Mouse (Mus musculus) heart, embryonic 11.5 days (tissue): ENCODE measurements around the gene Fzd5. TPM values are rescaled to one million over a fixed set of nuclear protein-coding genes. Genes with fewer than 3 reads are reported as not detected.

ENCODE experiments used
- ATAC-seq: fragments of 200-750 bp; cut with Nextera tagmentation; replicated peaks from 2 replicates; pipeline ENCODE4 v1.8.0; 2017; ENCODE audit warnings: moderate library complexity; ENCODE audit not compliant: insufficient number of reproducible peaks, low FRiP score, low TSS enrichment
- H3K27ac ChIP-seq: fragments of 300-500 bp; sonication (generic); 2 replicates; pipeline ENCODE4 v1.5.1; 2014; ENCODE audit warnings: mild to moderate bottlenecking, low read depth, low read length
- H3K27me3 ChIP-seq: fragments of 300-500 bp; sonication (generic); 2 replicates; pipeline ENCODE4 v1.6.1; 2014; ENCODE audit warnings: mild to moderate bottlenecking, low read length, mixed read lengths; ENCODE audit not compliant: control insufficient read depth, insufficient read depth
- H3K36me3 ChIP-seq: fragments of 300-500 bp; sonication (generic); 2 replicates; pipeline ENCODE4 v1.6.1; 2014; ENCODE audit warnings: mild to moderate bottlenecking, low read length, moderate library complexity, mixed read lengths; ENCODE audit not compliant: control insufficient read depth, insufficient read depth
- H3K4me1 ChIP-seq: fragments of 300-500 bp; sonication (generic); 2 replicates; pipeline ENCODE4 v1.6.1; 2014; ENCODE audit warnings: low read length; ENCODE audit not compliant: control insufficient read depth, insufficient read depth
- H3K4me2 ChIP-seq: fragments of 300-500 bp; sonication (generic); 2 replicates; pipeline ENCODE4 v1.6.1; 2014; ENCODE audit warnings: mild to moderate bottlenecking, moderate library complexity
- H3K4me3 ChIP-seq: fragments of 300-500 bp; sonication (generic); 2 replicates; pipeline ENCODE4 v1.5.1; 2014; ENCODE audit warnings: low read depth, low read length
- H3K9ac ChIP-seq: fragments of 300-500 bp; sonication (generic); 2 replicates; pipeline ENCODE4 v1.6.1; 2014; ENCODE audit warnings: mild to moderate bottlenecking, low read depth, low read length, moderate library complexity
- H3K9me3 ChIP-seq: fragments of 300-500 bp; sonication (generic); replicated peaks from 2 replicates; pipeline ENCODE4 v1.6.1; 2016; ENCODE audit warnings: low read length; ENCODE audit not compliant: control insufficient read depth
- WGBS: fragments of 180-500 bp; shearing (Covaris S2); extraction: QIAGEN DNeasy Blood & Tissue Kit; methylation state at CpG from one replicate; pipeline ENCODE4 v1.1.7; 2014; ENCODE audit not compliant: insufficient replicate concordance; 5-methylcytosine and 5-hydroxymethylcytosine counted together
- polyA plus RNA-seq: library from polyadenylated mRNA; unstranded; fragments of >200 nt; fragmentation: Nextera tagmentation; extraction: Ambion mirVana; gene quantifications from 2 replicates; pipeline ENCODE4 v1.2.1, GENCODE M21; 2014

The Fzd5 gene
- polyA plus RNA-seq: 1.4 and 2.2 TPM in 2 replicates

DNA sequence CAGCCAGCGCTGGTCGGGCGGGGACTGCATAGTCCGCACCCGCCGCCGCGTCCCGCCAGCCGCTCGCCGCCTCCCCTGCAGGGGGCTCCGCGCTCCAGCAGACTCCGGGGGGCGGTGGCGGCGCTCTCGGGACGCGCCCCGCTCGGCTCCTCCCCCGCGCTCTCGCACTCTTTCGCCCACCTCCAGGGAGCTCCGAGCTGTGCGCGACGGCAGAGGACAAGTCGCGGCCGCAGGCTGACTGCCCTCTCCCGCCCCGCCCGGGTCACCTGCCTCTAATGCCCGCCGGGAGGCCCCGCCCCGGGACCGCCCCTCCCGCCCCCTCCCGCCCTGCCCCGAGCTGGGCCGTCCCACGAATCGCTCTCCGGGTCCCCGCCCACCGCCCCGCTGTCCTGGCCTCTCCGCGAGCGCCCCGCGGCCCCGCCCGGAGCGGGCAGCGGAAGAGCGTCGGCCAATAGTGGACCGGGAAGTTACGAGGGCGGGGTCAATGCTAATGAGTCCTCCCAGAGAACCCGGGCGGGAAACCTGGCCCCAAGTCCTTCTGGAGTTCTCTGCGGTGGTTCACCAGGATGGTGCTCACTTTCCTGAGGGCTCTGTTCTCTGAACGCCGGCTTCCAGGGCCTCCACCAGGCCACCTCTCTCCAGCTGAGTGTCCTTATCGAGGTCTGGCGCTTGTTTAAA lies at the start of gene Fzd5:
Gene Fzd5 (minus strand): TSS at position 250 of the 678 bp plus-strand sequence.
- H3K4me2 ChIP-seq: peak within 1 kb of the TSS; percentile 93
- H3K36me3 ChIP-seq: no peaks in the 10 kb centered on the region
- H3K27me3 ChIP-seq: peaks cover 13% of the 10 kb centered on the region
- WGBS: under 1% methylated on average over 56 of the region's 73 CpGs
- H3K4me1 ChIP-seq: peaks cover 22% of the 10 kb centered on the region
- ATAC-seq: peak; percentile 93
- H3K9me3 ChIP-seq: no peaks in the 10 kb centered on the region
- peak within 1 kb of the TSS; percentile 71 for H3K27ac ChIP-seq
- H3K9ac ChIP-seq: peak within 1 kb of the TSS; percentile 76
- H3K4me3 ChIP-seq: peak within 1 kb of the TSS; percentile 68

DNA sequence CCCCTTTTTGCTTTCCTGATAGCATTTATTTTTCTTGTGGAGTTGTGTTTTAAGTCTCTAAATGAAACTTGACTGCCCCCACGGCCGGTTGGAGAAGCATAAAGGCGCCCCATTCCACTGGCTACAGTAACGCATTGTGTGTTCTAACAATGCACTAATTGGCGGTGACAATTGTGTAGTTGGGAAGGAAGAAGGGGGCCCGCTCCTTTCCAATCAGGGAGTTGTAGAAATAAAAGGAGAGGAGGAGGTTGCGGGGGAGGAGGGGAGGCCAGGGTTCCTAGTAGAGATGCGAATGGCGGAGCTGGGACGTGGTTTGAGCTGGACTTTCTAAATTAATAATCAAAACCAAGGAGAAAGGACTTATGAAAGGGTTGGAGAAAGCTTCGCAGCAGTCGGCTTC lies 42.3 kb upstream of the Fzd5 start:
- Histone ChIP-seq H3K4me3 (no peak overlapping the region), H3K36me3 (no peaks in the 10 kb centered on the region), H3K4me2 (no peak overlapping the region), H3K4me1 (no peaks in the 10 kb centered on the region), H3K27ac (no peak overlapping the region), H3K9ac (no peak overlapping the region), H3K27me3 (no peaks in the 10 kb centered on the region), H3K9me3 (no peaks in the 10 kb centered on the region)
- 75% methylated on average over 12 of the region's 12 CpGs for WGBS
- ATAC-seq: no peak

DNA sequence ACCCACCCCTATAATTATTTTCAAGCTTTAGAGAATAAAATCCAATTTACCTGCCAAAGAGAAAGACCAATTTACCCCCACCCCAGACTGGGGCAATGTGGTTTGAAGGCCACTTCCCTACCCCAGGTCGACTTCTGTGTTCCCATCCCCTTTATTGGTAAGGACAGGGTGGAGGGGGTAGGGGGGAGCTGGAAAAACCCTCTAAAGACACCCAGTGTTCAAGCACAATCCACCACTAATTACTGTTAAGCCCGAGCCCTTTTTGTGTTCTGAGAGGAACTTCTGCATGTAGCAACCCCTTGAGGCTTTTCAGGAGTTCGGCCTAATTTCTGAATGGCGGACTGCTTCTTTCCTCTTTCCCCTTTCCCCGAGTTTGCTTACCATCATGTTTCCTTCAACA lies 41.9 kb upstream of the Fzd5 start:
- H3K4me2 ChIP-seq: no peak overlapping the region
- 73% methylated on average over 5 of the region's 5 CpGs for WGBS
- no peaks in the 10 kb centered on the region for H3K36me3 ChIP-seq
- no peaks in the 10 kb centered on the region for H3K4me1 ChIP-seq
- H3K27me3 ChIP-seq: no peaks in the 10 kb centered on the region
- H3K27ac ChIP-seq: no peak overlapping the region
- no peak overlapping the region for H3K4me3 ChIP-seq
- H3K9me3 ChIP-seq: no peaks in the 10 kb centered on the region
- ATAC-seq: no peak
- H3K9ac ChIP-seq: no peak overlapping the region

DNA sequence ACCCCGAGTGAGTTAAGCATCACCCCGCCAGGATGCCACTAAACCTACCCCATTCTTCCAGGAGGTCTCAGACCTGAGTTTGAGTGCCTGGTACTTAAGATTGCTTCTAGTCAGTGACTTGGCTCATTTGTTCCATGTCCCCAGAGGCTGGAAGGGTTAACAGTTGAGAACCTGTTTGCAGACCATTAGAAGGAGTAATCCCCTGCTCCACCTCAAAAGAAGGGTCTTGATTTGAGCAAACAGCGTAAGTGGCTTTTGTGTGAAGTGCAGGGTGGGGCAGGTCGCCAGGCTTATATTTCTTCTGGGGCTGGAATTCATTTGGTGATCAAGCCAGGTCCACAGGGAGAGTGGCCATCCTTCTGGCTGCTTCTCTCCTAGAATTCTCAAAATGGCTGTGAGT lies 35.8 kb upstream of the Fzd5 start:
- Histone ChIP-seq H3K9ac (no peak overlapping the region), H3K9me3 (no peaks in the 10 kb centered on the region), H3K4me1 (no peaks in the 10 kb centered on the region), H3K36me3 (no peaks in the 10 kb centered on the region), H3K27ac (no peak overlapping the region), H3K27me3 (no peaks in the 10 kb centered on the region), H3K4me3 (no peak overlapping the region), H3K4me2 (no peak overlapping the region)
- ATAC-seq: no peak
- WGBS: 78% methylated on average over 4 of the region's 4 CpGs

DNA sequence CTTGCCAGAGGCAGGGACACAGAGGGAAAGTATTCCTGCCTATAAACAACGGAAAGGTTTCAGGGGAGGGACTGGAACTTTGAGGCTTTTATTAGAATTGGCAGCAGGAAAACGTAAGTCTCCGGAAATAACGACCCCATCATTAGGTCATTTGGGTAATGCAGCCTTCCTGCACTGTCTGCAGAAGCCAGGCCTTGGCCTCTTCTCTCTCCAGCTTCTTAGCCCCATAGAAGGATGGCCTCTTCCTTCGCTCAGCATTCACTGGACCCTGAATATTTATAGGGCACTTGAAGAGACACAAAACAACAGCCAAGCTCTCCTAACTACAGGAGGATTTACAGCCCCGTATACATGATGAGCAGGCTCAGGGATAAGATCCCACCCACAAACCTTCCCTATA lies 32.6 kb upstream of the Fzd5 start:
- Histone ChIP-seq H3K4me1 (no peaks in the 10 kb centered on the region), H3K27ac (no peak overlapping the region), H3K36me3 (no peaks in the 10 kb centered on the region), H3K27me3 (no peaks in the 10 kb centered on the region), H3K9ac (no peak overlapping the region), H3K4me3 (no peak overlapping the region), H3K4me2 (no peak overlapping the region), H3K9me3 (no peaks in the 10 kb centered on the region)
- ATAC-seq: no peak
- WGBS: 48% methylated on average over 6 of the region's 6 CpGs

DNA sequence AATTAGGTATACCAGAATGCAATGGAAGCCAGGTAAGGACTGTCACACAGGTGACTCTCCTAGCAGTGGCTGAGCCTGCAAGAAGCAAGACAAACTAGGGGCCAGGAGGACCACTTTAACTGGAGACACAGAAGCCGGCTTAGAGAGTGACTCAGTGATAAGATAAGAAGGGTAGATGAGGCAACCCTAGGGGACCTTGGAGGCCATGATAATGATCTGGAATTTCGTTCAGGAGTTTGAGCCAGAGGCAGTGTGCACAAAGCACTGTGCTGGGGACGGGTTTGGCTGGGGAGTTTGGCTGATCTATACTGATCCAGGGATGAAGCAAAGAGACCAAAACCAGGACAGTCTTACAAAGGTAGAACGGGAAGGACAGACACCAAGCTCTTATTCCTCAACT lies 24.1 kb upstream of the Fzd5 start:
- ATAC-seq: no peak
- no peak overlapping the region for H3K9ac ChIP-seq

DNA sequence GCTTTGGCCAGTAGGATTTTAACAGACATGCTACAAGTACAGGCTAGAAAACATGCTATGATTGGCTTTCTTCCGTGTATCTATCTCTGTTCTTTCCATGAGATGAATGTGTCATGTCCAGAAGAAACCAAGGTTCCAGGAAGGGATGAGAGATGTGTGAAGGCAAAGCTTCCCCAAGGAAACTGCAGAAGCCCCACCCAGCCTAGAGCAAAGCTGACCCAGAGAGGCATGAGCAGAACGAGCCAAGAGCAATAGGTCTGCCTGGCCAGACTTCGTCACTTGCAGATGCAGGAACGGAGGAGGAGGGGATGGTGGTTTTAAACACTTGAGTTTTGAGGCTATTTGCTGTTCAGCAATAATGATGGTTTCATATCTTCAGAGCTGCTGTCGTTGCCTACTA lies 20.2 kb upstream of the Fzd5 start:
- WGBS: 78% methylated on average over 5 of the region's 5 CpGs
- Histone ChIP-seq H3K9ac (no peak overlapping the region), H3K27me3 (no peaks in the 10 kb centered on the region), H3K4me3 (no peak overlapping the region), H3K9me3 (no peaks in the 10 kb centered on the region), H3K27ac (no peak overlapping the region), H3K4me1 (no peaks in the 10 kb centered on the region; the same call in 1 of the 2 replicates), H3K36me3 (no peaks in the 10 kb centered on the region), H3K4me2 (no peak overlapping the region)
- ATAC-seq: no peak

More for the DNA sequence above, 24.1 kb upstream of the Fzd5 start:
- Histone ChIP-seq H3K9me3 (no peaks in the 10 kb centered on the region), H3K4me2 (no peak overlapping the region), H3K36me3 (no peaks in the 10 kb centered on the region), H3K27me3 (no peaks in the 10 kb centered on the region), H3K27ac (no peak overlapping the region), H3K4me3 (no peak overlapping the region), H3K4me1 (no peaks in the 10 kb centered on the region)
- WGBS: 41% methylated on average over 4 of the region's 4 CpGs

DNA sequence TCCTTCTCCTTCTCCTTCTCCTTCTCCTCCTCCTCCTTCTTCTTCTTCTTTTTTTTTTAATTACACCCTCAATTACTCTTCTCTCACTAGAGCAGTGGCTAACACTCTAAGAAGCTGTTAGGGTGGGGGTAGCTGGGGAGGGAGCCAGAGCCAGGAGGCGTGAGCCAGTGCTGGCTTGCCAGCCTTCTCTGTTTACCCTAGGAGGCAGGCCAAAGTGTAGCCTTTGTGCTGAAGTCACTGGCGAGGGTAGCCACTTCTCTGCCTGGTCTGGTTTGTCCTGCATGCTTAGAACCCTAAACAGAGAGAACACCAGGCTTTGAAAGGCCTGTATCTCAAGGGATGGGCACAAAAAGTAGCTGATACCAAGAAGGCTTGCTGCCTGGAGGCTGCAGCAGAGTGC lies 19.7 kb upstream of the Fzd5 start:
- Histone ChIP-seq H3K9ac (no peak overlapping the region), H3K9me3 (no peaks in the 10 kb centered on the region), H3K4me1 (no peaks in the 10 kb centered on the region; the same call in 1 of the 2 replicates), H3K27ac (no peak overlapping the region), H3K4me2 (no peak overlapping the region), H3K4me3 (no peak overlapping the region), H3K27me3 (no peaks in the 10 kb centered on the region), H3K36me3 (no peaks in the 10 kb centered on the region)
- ATAC-seq: no peak
- WGBS: 41% methylated on average over 2 of the region's 2 CpGs

DNA sequence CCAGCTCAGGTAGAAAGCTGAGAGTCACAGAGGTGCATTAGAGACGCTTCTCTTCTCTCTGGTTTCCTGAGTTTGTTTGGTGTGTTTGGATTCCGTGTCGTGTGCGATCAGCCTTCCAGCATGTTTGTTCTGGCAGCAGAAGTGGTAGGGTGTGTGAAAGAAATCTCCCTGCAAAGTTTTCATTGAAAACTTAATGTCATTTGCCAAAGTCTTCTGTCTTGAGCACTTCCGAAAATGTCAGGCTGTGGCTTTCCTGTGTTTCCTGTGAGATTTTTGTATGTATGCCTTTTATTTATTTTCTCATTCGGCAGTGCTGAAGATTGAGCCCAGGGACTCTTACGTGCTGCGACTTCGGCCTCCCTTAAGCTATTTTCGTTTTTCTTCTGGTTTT lies 19.1 kb upstream of the Fzd5 start:
- Histone ChIP-seq H3K9me3 (no peaks in the 10 kb centered on the region), H3K27ac (no peak overlapping the region), H3K4me1 (no peaks in the 10 kb centered on the region; the same call in 1 of the 2 replicates), H3K4me2 (peak overlapping the region; percentile 8; the same call in 1 of the 2 replicates), H3K27me3 (no peaks in the 10 kb centered on the region), H3K9ac (no peak overlapping the region), H3K4me3 (no peak overlapping the region), H3K36me3 (no peaks in the 10 kb centered on the region)
- ATAC-seq: no peak
- 62% methylated on average over 10 of the region's 10 CpGs for WGBS
